Mouse (Mus musculus) lung, adult 2 months (tissue): ENCODE results near the gene Mlec. TPM values are rescaled to one million over a fixed set of nuclear protein-coding genes. Genes with fewer than 3 reads are reported as not detected.
A peak's percentile ranks its signal among the peaks of the same experiment; 100 is the strongest.

Experiments used
- DNase-seq: peaks from one replicate; pipeline ENCODE4 v3.0.0; 2022
- H3K4me1 ChIP-seq: fragments of 200-500 bp; 2 replicates; pipeline ENCODE4 v1.6.1; 2011; ENCODE audit warnings: low read length; ENCODE audit not compliant: control insufficient read depth, insufficient read depth
- H3K4me3 ChIP-seq: fragments of 200-500 bp; replicated peaks from 2 replicates; pipeline ENCODE3; 2011; ENCODE audit warnings: low read depth, mild to moderate bottlenecking, control low read depth, low read length; ENCODE audit errors: extremely low read depth
- CTCF ChIP-seq: fragments of 200-500 bp; IDR thresholded peaks from 2 replicates; pipeline ENCODE4 v1.5.1; 2011; ENCODE audit warnings: mild to moderate bottlenecking, low read length, control low read depth; ENCODE audit not compliant: insufficient read depth
- POLR2A ChIP-seq: fragments of 200-500 bp; IDR thresholded peaks from 2 replicates; pipeline ENCODE4 v1.6.1; 2011; ENCODE audit warnings: low read depth, mild to moderate bottlenecking, control low read depth, low read length, borderline replicate concordance; ENCODE audit errors: extremely low read depth
- WGBS: fragments of 180-500 bp; shearing (Covaris S2); methylation state at CpG from one replicate; pipeline ENCODE4 v1.1.7; 2018; 5-methylcytosine and 5-hydroxymethylcytosine counted together
- polyA plus RNA-seq: library from polyadenylated mRNA; depleted of rRNA; stranded (reverse); fragments of >200 nt; gene quantifications from 2 replicates; pipeline ENCODE4 v1.2.3, GENCODE M21; 2012

Mlec gene
- polyA plus RNA-seq, 1 experiment, result 53.8 TPM

DNA sequence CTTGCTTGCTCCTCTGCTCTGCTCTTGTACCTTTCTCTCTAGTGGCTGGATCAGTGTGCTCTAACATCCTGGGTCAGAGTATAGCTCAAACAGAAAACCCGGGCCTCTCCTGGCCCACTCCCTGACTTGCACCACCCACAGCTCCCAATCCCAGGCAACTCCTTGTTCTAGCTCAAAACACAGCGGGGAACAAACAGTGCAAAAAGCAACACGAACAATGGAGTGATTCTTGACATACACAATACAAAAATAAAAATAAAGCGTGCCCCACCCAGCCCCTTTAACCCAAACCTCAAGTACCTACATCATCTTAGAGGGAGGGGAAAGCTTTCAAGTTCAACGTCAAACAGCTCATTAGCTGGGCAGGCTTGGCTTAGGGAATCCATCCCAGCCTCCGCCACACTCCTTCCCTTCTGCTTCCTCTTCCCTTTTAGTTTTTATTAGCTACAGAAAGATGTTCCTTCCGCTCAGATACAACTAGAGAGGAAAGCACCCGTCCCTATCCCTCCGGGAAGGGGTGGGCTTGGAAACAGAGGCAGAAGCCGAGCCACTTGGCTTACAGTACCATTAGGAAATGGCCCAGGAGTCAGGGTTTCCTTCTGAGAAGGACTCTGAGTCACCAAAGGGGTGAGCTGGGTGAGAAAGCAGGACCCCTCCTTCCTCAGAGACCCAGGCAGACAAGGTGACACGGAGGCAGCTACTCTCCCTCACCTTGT lies 12.6 kb downstream of the Mlec start:
- Histone ChIP-seq H3K4me3 (no peak overlapping the region), H3K4me1 (peaks cover 5% of the 10 kb centered on the region)
- DNase-seq, result no peak
- TF ChIP-seq POLR2A (no peak), CTCF (no peak)
- 48% methylated on average over 11 of the region's 11 CpGs for WGBS

DNA sequence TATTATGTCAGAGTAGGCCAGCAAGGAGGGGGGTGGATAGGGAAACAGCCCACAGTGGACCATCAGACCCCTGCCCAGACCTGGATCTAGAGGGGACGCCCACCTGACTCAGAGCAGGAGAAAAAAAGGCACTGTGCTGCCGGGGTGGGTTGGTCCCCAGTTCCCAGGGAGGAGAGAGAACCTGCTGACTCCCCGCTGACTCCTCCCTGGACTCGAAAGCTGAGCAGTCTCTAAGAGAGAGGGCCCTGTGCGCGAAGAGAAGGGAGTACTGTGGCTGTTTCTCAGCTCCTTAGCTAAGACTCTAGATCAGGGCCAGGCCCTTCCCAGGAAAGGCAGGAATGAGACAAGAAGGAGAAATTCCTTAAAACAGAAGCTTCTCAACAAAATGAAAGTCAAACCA lies 13.5 kb downstream of the Mlec start:
- no peak for DNase-seq
- no peak for TF ChIP-seq CTCF
- TF ChIP-seq POLR2A, result no peak
- no peak overlapping the region for H3K4me3 ChIP-seq
- peaks cover 5% of the 10 kb centered on the region for H3K4me1 ChIP-seq
- 78% methylated on average over 6 of the region's 6 CpGs for WGBS

DNA sequence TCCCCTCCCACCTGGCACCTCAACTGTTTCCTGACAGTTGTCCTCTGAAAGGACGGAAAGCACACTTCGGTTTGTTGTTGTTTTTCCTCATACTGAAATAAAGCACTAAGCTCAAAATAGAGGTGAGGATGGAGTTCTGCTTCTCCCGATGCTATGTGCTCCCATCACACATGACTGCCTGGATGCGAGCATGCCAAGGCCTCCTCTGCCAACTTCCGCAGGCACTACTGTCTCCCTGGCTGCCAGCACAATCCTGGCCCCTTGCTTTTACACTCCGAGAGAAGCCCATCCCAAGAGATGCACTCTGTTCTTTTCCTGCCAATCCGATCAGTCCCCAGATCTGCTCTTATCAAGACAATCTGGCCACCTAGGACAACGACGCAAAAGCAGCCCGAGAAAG lies 14.4 kb downstream of the Mlec start:
- TF ChIP-seq POLR2A (no peak), CTCF (no peak)
- WGBS, result 56% methylated on average over 10 of the region's 10 CpGs
- H3K4me3 ChIP-seq, result no peak overlapping the region
- no peak for DNase-seq
- H3K4me1 ChIP-seq, result peaks cover 5% of the 10 kb centered on the region

DNA sequence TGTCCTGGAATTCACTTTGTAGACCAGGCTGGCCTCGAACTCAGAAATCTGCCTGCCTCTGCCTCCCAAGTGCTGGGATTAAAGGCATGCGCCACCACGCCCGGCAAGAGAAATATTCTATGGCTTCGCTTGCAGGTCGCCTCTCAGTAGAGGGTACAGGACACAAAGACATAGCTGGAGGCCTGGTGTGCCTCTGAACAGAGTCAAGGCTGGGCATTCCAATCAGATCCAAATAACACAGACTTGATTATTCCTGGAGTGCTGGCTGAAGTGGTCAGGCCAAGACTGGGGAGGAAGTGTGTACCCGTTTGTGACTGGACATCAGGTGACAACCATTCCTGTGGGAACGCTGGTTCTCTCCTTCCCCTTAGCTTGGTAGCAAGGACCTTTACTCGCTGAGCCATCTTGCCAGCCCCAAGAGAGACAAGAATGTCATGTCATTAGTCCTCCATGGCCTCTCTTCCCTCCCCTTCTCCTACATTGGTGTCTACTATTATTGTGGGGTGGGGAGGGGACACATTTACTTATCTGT lies 15.7 kb downstream of the Mlec start:
- Histone ChIP-seq H3K4me3 (no peak overlapping the region), H3K4me1 (peaks cover 3% of the 10 kb centered on the region; the same call in 1 of the 2 replicates)
- no peak for DNase-seq
- no peak for TF ChIP-seq POLR2A
- no peak for TF ChIP-seq CTCF
- WGBS, result 87% methylated on average over 9 of the region's 9 CpGs

DNA sequence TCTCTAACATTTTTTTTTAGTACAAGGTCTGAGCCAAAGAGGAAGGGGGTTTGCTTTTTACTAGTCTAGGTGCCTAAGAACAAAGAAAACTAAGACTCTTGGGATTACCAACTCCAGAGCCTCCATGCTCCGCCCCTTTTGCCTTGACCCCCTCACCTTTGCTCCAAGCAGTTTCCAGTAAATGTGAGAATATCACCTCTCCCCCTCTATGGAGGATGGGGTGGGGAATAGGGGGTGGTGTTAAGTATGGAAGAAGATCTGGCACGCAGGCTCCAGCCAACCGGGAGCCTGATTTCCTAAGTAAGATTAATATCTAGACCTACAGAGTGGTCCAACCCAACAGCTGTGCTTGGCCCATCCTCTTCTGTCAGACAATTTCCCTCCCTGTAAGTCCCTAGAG lies 17.3 kb downstream of the Mlec start:
- peaks cover under 1% of the 10 kb centered on the region; the same call in 1 of the 2 replicates for H3K4me1 ChIP-seq
- DNase-seq, result no peak
- H3K4me3 ChIP-seq, result no peak overlapping the region
- no peak for TF ChIP-seq CTCF
- WGBS, result 61% methylated on average over 3 of the region's 3 CpGs

DNA sequence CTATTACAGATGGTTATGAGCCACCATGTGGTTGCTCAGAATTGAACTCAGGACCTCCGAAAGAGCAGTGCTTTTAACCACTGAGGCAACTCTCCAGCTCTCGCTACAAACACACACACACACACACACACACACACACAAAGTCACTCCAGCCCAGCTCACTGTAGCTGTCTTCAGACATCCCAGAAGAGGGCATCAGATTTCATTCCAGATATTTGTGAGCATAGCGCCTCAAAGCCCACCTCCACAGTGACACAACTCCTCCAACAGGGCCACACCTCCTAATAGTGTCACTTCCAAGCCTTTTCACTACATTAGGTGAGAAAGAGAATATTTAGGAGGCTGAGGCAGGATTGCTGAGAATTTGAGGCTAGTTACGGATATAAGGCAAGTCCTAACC lies 18.9 kb downstream of the Mlec start:
- TF ChIP-seq CTCF, result no peak
- no peak for TF ChIP-seq POLR2A
- no peak overlapping the region for H3K4me3 ChIP-seq
- WGBS, result 72% methylated on average over 4 of the region's 4 CpGs
- no peak for DNase-seq
- H3K4me1 ChIP-seq, result peaks cover 1% of the 10 kb centered on the region; the same call in 1 of the 2 replicates

DNA sequence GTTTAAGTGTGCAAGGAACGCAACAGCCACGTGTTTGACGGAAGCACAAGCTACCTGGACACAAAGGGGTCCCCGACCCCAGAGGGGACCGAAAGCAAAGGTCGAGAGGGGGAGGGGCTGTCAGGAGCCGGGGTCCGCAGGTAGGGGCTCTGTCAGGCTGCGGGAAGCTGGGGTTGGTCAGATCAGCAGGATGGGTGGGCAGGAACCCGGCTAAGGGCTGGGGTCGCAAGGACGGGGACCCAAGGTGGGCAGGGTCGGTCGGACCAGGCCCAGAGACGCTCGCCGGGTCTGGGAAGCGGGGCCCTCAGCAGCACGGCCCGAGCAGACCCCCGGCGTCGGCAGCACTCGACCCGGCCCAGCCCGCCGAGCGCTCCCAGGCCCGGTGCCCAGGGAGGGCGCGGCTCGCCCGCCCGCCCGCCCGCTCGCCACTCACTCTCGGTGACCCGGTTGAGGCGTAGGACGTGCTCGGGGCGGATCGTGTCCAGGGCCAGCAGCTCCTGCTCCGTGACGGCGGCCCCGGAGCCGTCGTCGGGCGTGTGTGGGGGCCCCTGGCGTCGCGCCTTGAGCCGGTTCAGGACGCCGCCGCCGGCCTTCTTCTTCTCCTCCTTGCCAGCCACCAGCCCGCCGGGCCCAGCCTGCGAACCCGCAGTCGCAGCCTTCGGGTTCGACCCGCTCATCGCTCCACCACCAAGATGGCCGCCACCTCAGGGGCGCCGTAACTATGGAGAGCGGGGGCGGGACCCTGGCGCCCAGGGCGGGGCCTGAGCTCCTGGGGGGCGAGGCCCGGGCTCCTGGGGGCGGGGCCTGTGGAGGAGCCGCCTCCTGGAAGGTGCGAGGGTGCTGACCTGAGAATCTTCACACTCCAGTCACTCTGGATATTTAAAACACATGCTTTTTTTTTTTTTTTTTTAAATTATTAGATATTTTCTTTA lies 23.5 kb downstream of the Mlec start, which contains the start of gene Unc119b:
Gene Unc119b (minus strand): TSS at position 742 of the 932 bp plus-strand sequence.
- peak; percentile 90 for DNase-seq
- TF ChIP-seq POLR2A (peak; percentile 52; the same call in 1 of the 2 replicates), CTCF (no peak)
- Histone ChIP-seq H3K4me1 (peaks cover 14% of the 10 kb centered on the region), H3K4me3 (peak within 1 kb of the TSS; percentile 70)
- WGBS, result under 1% methylated on average over 79 of the region's 81 CpGs

DNA sequence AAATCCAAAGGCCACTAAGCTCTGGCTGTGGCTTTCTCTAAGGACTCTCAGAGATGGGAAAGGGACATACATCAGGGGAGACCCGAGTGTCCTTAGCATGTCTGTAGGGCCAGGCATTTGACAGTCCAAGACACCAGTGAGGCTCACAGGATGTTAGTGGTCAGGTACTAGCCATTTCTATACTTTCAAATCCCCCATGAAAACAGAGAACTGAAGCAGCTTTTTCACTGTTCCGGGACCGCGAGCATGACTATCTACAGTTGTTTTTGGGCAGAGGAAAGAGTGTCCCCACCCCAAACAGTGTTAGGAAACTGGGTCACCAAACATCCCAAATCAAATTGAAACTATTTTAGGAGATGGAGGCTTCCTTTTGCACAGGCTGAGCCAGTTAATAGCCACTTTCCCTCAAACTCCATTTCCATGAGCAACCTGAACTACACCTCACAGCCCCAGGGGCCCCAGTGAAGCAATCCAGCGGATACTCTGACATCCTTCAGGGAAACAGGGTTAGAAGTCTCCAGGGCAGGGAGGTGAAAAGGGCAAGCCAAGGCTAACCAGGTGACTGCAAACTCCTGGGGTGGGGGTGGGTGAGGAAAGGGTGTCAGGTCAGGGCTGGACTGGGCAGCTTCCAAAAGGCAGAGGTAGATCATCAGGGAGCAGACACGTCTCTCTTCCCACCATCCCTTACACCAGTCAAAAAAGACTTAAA lies 24.5 kb downstream of the Mlec start:
- no peak for DNase-seq
- 25% methylated on average over 6 of the region's 6 CpGs for WGBS
- H3K4me3 ChIP-seq, result peak overlapping the region; percentile 44
- TF ChIP-seq CTCF (no peak), POLR2A (no peak)
- H3K4me1 ChIP-seq, result peaks cover 14% of the 10 kb centered on the region

DNA sequence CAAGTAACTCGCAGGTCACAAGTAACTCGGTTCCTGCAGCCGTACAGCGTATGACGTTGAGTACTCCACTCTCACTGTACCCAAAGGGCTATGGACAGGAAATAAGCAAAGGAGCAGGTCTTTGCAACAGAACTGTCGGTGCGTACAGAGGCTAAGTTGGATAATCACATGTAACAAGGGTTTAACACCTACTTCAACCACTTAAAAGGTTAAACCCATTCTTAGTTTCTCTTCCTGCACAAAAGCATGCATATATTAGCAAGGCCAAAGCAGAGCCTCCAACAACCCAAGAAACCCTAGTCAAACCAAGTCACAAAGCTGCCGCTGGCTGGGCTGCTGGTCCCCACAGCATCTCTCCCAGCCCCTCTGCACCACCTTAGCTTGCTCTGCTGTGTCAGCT lies 25.5 kb downstream of the Mlec start:
- no peak for DNase-seq
- Histone ChIP-seq H3K4me3 (no peak overlapping the region), H3K4me1 (peaks cover 14% of the 10 kb centered on the region)
- 77% methylated on average over 8 of the region's 8 CpGs for WGBS
- TF ChIP-seq CTCF, result no peak
- no peak for TF ChIP-seq POLR2A

DNA sequence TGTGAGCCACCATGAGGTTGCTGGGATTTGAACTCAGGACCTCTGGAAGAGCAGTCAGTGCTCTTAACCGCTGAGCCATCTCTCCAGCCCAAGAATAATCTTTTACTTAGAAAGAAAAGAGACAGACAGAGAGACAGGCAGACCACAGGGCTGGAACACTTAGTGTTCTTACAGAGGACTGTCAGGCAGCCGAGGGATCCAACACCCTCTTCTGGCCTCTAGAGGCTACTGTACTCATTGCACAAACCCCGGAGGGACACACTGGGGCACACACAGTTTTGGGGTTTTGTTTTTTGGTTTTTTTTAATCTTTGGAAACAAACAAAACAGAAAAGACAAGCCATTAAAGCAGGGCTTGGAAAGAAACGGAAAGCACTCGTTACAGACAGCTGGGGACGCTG lies 28.7 kb downstream of the Mlec start:
- 89% methylated on average over 6 of the region's 6 CpGs for WGBS
- H3K4me1 ChIP-seq, result peaks cover 16% of the 10 kb centered on the region
- DNase-seq, result no peak
- H3K4me3 ChIP-seq, result no peak overlapping the region
- TF ChIP-seq CTCF, result no peak
- no peak for TF ChIP-seq POLR2A
